Mouse (Mus musculus): ENCODE measurements around the gene Rbm45. TPM values are rescaled to one million over a fixed set of nuclear protein-coding genes. Genes with fewer than 3 reads are reported as not detected.

Gene Rbm45
- polyA plus RNA-seq, 1 experiment: 24.1 TPM

GRCm38 (mm10) chr2:76330081-76330480 lies 39.7 kb upstream of the Rbm45 start:
- H3K27me3 ChIP-seq (ENCODE audit: control insufficient read depth, insufficient read depth, insufficient read length): peaks cover 11% of the 10 kb centered on the region
- H3K79me3 ChIP-seq (ENCODE audit: low read depth): no peaks in the 10 kb centered on the region
- H3K4me3 ChIP-seq (ENCODE audit: insufficient read depth, poor library complexity, severe bottlenecking): no peak overlapping the region
- H3ac ChIP-seq (ENCODE audit: control insufficient read depth, insufficient read length, low read depth): no peak overlapping the region
- TF ChIP-seq MAX (IDR thresholded peaks at IDR 0.05) (no peak), FOSL1 (IDR thresholded peaks at IDR 0.05; ENCODE audit: insufficient read depth, low read length, poor library complexity, severe bottlenecking) (no peak), USF1 (IDR thresholded peaks at IDR 0.05; ENCODE audit: low read depth) (no peak), CTCF (IDR thresholded peaks at IDR 0.05; ENCODE audit: control insufficient read depth, insufficient read depth, insufficient read length) (no peak), MYOG (IDR thresholded peaks at IDR 0.05; ENCODE audit: control insufficient read depth, extremely low read depth, insufficient read length) (no peak), MYOD1 (IDR thresholded peaks at IDR 0.05; ENCODE audit: control insufficient read depth, insufficient read length, low read depth) (no peak), CEBPB (IDR thresholded peaks at IDR 0.05; ENCODE audit: low read depth) (no peak)
- H3K79me2 ChIP-seq (ENCODE audit: control insufficient read depth, insufficient read depth): no peaks in the 10 kb centered on the region
- H3K36me3 ChIP-seq (ENCODE audit: control insufficient read depth, insufficient read depth): no peaks in the 10 kb centered on the region

- Histone ChIP-seq H3ac (ENCODE audit: control insufficient read depth, insufficient read length, low read depth) (no peak overlapping the region), H3K4me3 (ENCODE audit: insufficient read depth, poor library complexity, severe bottlenecking) (no peak overlapping the region), H3K36me3 (ENCODE audit: control insufficient read depth, insufficient read depth) (no peaks in the 10 kb centered on the region), H3K79me3 (ENCODE audit: low read depth) (no peaks in the 10 kb centered on the region), H3K27me3 (ENCODE audit: control insufficient read depth, insufficient read depth, insufficient read length) (peaks cover 6% of the 10 kb centered on the region), H3K79me2 (ENCODE audit: control insufficient read depth, insufficient read depth) (no peaks in the 10 kb centered on the region)
- TF ChIP-seq MYOG (IDR thresholded peaks at IDR 0.05; ENCODE audit: control insufficient read depth, extremely low read depth, insufficient read length): no peak
- TF ChIP-seq CTCF (IDR thresholded peaks at IDR 0.05; ENCODE audit: control insufficient read depth, insufficient read depth, insufficient read length): no peak
- no peak for TF ChIP-seq FOSL1 (IDR thresholded peaks at IDR 0.05; ENCODE audit: insufficient read depth, low read length, poor library complexity, severe bottlenecking)
- TF ChIP-seq USF1 (IDR thresholded peaks at IDR 0.05; ENCODE audit: low read depth): no peak
- no peak for TF ChIP-seq MYOD1 (IDR thresholded peaks at IDR 0.05; ENCODE audit: control insufficient read depth, insufficient read length, low read depth)
- TF ChIP-seq MAX (IDR thresholded peaks at IDR 0.05): no peak
- TF ChIP-seq CEBPB (IDR thresholded peaks at IDR 0.05; ENCODE audit: low read depth): no peak
Measured at GRCm38 (mm10) chr2:76332161-76332805, 37.5 kb upstream of the Rbm45 start.

GRCm38 (mm10) chr2:76334596-76334995 lies 35.2 kb upstream of the Rbm45 start:
- no peaks in the 10 kb centered on the region for H3K36me3 ChIP-seq (ENCODE audit: control insufficient read depth, insufficient read depth)
- no peaks in the 10 kb centered on the region for H3K79me2 ChIP-seq (ENCODE audit: control insufficient read depth, insufficient read depth)
- TF ChIP-seq CEBPB (IDR thresholded peaks at IDR 0.05; ENCODE audit: low read depth) (no peak), USF1 (IDR thresholded peaks at IDR 0.05; ENCODE audit: low read depth) (no peak), MYOD1 (IDR thresholded peaks at IDR 0.05; ENCODE audit: control insufficient read depth, insufficient read length, low read depth) (no peak)
- no peak overlapping the region for H3ac ChIP-seq (ENCODE audit: control insufficient read depth, insufficient read length, low read depth)
- H3K27me3 ChIP-seq (ENCODE audit: control insufficient read depth, insufficient read depth, insufficient read length): peaks cover 22% of the 10 kb centered on the region
- H3K79me3 ChIP-seq (ENCODE audit: low read depth): no peaks in the 10 kb centered on the region
- no peak overlapping the region for H3K4me3 ChIP-seq (ENCODE audit: insufficient read depth, poor library complexity, severe bottlenecking)

GRCm38 (mm10) chr2:76338215-76339156 lies 31.3 kb upstream of the Rbm45 start, which contains the start of gene Pde11a:
TSS of gene Pde11a (minus strand) at chr2:76338774.
- no peaks in the 10 kb centered on the region for H3K36me3 ChIP-seq (ENCODE audit: control insufficient read depth, insufficient read depth)
- H3K27me3 ChIP-seq (ENCODE audit: control insufficient read depth, insufficient read depth, insufficient read length): peaks cover 21% of the 10 kb centered on the region
- H3K79me3 ChIP-seq (ENCODE audit: low read depth): no peaks in the 10 kb centered on the region
- H3K4me3 ChIP-seq (ENCODE audit: insufficient read depth, poor library complexity, severe bottlenecking): no peak within 1 kb of the TSS
- H3K79me2 ChIP-seq (ENCODE audit: control insufficient read depth, insufficient read depth): no peaks in the 10 kb centered on the region
- no peak for TF ChIP-seq FOSL1 (IDR thresholded peaks at IDR 0.05; ENCODE audit: insufficient read depth, low read length, poor library complexity, severe bottlenecking)
- TF ChIP-seq MAX (IDR thresholded peaks at IDR 0.05): no peak
- TF ChIP-seq USF1 (IDR thresholded peaks at IDR 0.05; ENCODE audit: low read depth): no peak
- TF ChIP-seq MYOD1 (IDR thresholded peaks at IDR 0.05; ENCODE audit: control insufficient read depth, insufficient read length, low read depth): no peak
- no peak for TF ChIP-seq MYOG (IDR thresholded peaks at IDR 0.05; ENCODE audit: control insufficient read depth, extremely low read depth, insufficient read length)
- TF ChIP-seq CTCF (IDR thresholded peaks at IDR 0.05; ENCODE audit: control insufficient read depth, insufficient read depth, insufficient read length): no peak
- TF ChIP-seq CEBPB (IDR thresholded peaks at IDR 0.05; ENCODE audit: low read depth): no peak
- H3ac ChIP-seq (ENCODE audit: control insufficient read depth, insufficient read length, low read depth): no peak within 1 kb of the TSS

- no peak overlapping the region for H3K4me3 ChIP-seq (ENCODE audit: insufficient read depth, poor library complexity, severe bottlenecking)
- H3K27me3 ChIP-seq (ENCODE audit: control insufficient read depth, insufficient read depth, insufficient read length): peaks cover 25% of the 10 kb centered on the region
- TF ChIP-seq CEBPB (IDR thresholded peaks at IDR 0.05; ENCODE audit: low read depth) (no peak), MYOG (IDR thresholded peaks at IDR 0.05; ENCODE audit: control insufficient read depth, extremely low read depth, insufficient read length) (no peak), FOSL1 (IDR thresholded peaks at IDR 0.05; ENCODE audit: insufficient read depth, low read length, poor library complexity, severe bottlenecking) (no peak), MYOD1 (IDR thresholded peaks at IDR 0.05; ENCODE audit: control insufficient read depth, insufficient read length, low read depth) (no peak), CTCF (IDR thresholded peaks at IDR 0.05; ENCODE audit: control insufficient read depth, insufficient read depth, insufficient read length) (no peak), MAX (IDR thresholded peaks at IDR 0.05) (no peak), USF1 (IDR thresholded peaks at IDR 0.05; ENCODE audit: low read depth) (no peak)
- H3K79me3 ChIP-seq (ENCODE audit: low read depth): no peaks in the 10 kb centered on the region
- no peaks in the 10 kb centered on the region for H3K36me3 ChIP-seq (ENCODE audit: control insufficient read depth, insufficient read depth)
- H3ac ChIP-seq (ENCODE audit: control insufficient read depth, insufficient read length, low read depth): no peak overlapping the region
- H3K79me2 ChIP-seq (ENCODE audit: control insufficient read depth, insufficient read depth): no peaks in the 10 kb centered on the region
Measured at GRCm38 (mm10) chr2:76342146-76342545, 27.6 kb upstream of the Rbm45 start.
